Mouse (Mus musculus): ENCODE data around the gene Rarres1. TPM values are rescaled to one million over a fixed set of nuclear protein-coding genes. Genes with fewer than 3 reads are reported as not detected.

Gene Rarres1
- polyA plus RNA-seq, 1 experiment: not detected

- Histone ChIP-seq H3K4me3 (ENCODE audit: insufficient read depth, low read length) (no peak overlapping the region), H3K4me1 (ENCODE audit: control insufficient read depth, insufficient read depth, low read length) (no peaks in the 10 kb centered on the region), H3K27ac (ENCODE audit: insufficient read depth, low read depth, low read length) (no peak overlapping the region)
- TF ChIP-seq CTCF (IDR thresholded peaks at IDR 0.05; ENCODE audit: low read depth, low read length): no peak
- TF ChIP-seq POLR2A (IDR thresholded peaks at IDR 0.05; ENCODE audit: borderline replicate concordance, low read depth, low read length): no peak
These were observed 19.0 kb downstream of the Rarres1 start for GRCm38 (mm10) chr3:67496310-67496709.

DNA sequence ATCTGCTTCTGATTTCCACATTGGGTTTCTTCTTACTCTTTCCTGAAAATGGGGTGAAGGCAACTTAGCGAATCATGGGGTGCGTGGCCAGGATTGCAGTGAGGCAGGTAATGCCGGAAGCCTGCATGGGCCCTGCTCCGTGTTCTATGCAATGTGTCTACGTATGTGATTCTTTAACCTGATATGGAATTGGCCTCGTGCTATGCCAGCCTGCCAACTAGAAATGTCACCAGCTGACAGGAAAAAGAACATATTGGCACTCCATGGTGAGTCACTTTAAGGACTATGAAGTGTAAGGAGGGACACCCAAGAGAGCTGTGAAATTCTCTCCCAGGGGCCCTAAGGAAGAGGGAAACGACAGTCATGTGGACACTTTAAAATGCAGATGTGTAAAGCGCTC, 22.2 kb downstream of the Rarres1 start:
- H3K4me3 ChIP-seq (ENCODE audit: insufficient read depth, low read length): no peak overlapping the region

GRCm38 (mm10) chr3:67492086-67492869, 23.0 kb downstream of the Rarres1 start:
- Histone ChIP-seq H3K27ac (ENCODE audit: insufficient read depth, low read depth, low read length) (no peak overlapping the region), H3K4me3 (ENCODE audit: insufficient read depth, low read length) (no peak overlapping the region), H3K4me1 (ENCODE audit: control insufficient read depth, insufficient read depth, low read length) (no peaks in the 10 kb centered on the region)
- no peak for TF ChIP-seq CTCF (IDR thresholded peaks at IDR 0.05; ENCODE audit: low read depth, low read length)
- no peak for TF ChIP-seq POLR2A (IDR thresholded peaks at IDR 0.05; ENCODE audit: borderline replicate concordance, low read depth, low read length)

More for the DNA sequence above, 22.2 kb downstream of the Rarres1 start:
- H3K4me1 ChIP-seq (ENCODE audit: control insufficient read depth, insufficient read depth, low read length): no peaks in the 10 kb centered on the region
- no peak overlapping the region for H3K27ac ChIP-seq (ENCODE audit: insufficient read depth, low read depth, low read length)
- no peak for TF ChIP-seq CTCF (IDR thresholded peaks at IDR 0.05; ENCODE audit: low read depth, low read length)
- no peak for TF ChIP-seq POLR2A (IDR thresholded peaks at IDR 0.05; ENCODE audit: borderline replicate concordance, low read depth, low read length)

GRCm38 (mm10) chr3:67490156-67490555, 25.2 kb downstream of the Rarres1 start:
- Histone ChIP-seq H3K4me1 (ENCODE audit: control insufficient read depth, insufficient read depth, low read length) (no peaks in the 10 kb centered on the region), H3K4me3 (ENCODE audit: insufficient read depth, low read length) (no peak overlapping the region), H3K27ac (ENCODE audit: insufficient read depth, low read depth, low read length) (no peak overlapping the region)
- no peak for TF ChIP-seq CTCF (IDR thresholded peaks at IDR 0.05; ENCODE audit: low read depth, low read length)

- TF ChIP-seq CTCF (IDR thresholded peaks at IDR 0.05; ENCODE audit: low read depth, low read length) (no peak), POLR2A (IDR thresholded peaks at IDR 0.05; ENCODE audit: borderline replicate concordance, low read depth, low read length) (no peak)
- no peak overlapping the region for H3K4me3 ChIP-seq (ENCODE audit: insufficient read depth, low read length)
- H3K27ac ChIP-seq (ENCODE audit: insufficient read depth, low read depth, low read length): no peak overlapping the region
- no peaks in the 10 kb centered on the region for H3K4me1 ChIP-seq (ENCODE audit: control insufficient read depth, insufficient read depth, low read length)
These were observed 30.1 kb downstream of the Rarres1 start for GRCm38 (mm10) chr3:67485233-67485632.

DNA sequence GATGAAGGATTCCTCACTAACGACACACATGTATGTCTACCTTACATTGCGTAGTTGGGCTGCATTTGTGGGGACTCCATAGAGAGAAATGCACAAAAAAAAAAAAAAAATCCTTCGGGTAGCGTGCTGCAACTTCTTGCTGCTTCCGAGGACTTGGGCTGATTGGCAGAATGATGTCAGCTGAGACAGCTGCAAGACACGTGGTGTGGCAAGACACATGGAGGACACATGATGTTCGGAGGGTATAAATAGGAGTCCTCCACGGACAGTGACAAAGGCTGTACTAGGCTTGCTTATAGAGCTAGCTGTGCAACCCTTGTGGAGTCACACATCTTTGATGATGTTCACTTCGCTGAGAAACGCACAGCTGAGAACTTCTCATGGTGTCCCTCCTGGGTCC, 32.9 kb downstream of the Rarres1 start:
- TF ChIP-seq CTCF (IDR thresholded peaks at IDR 0.05; ENCODE audit: low read depth, low read length) (no peak), POLR2A (IDR thresholded peaks at IDR 0.05; ENCODE audit: borderline replicate concordance, low read depth, low read length) (no peak)
- H3K27ac ChIP-seq (ENCODE audit: insufficient read depth, low read depth, low read length): no peak overlapping the region
- no peak overlapping the region for H3K4me3 ChIP-seq (ENCODE audit: insufficient read depth, low read length)
- H3K4me1 ChIP-seq (ENCODE audit: control insufficient read depth, insufficient read depth, low read length): no peaks in the 10 kb centered on the region

GRCm38 (mm10) chr3:67479806-67480205, 35.5 kb downstream of the Rarres1 start:
- Histone ChIP-seq H3K4me1 (ENCODE audit: control insufficient read depth, insufficient read depth, low read length) (no peaks in the 10 kb centered on the region), H3K27ac (ENCODE audit: insufficient read depth, low read depth, low read length) (no peak overlapping the region), H3K4me3 (ENCODE audit: insufficient read depth, low read length) (no peak overlapping the region)
- TF ChIP-seq CTCF (IDR thresholded peaks at IDR 0.05; ENCODE audit: low read depth, low read length): no peak
- no peak for TF ChIP-seq POLR2A (IDR thresholded peaks at IDR 0.05; ENCODE audit: borderline replicate concordance, low read depth, low read length)

DNA sequence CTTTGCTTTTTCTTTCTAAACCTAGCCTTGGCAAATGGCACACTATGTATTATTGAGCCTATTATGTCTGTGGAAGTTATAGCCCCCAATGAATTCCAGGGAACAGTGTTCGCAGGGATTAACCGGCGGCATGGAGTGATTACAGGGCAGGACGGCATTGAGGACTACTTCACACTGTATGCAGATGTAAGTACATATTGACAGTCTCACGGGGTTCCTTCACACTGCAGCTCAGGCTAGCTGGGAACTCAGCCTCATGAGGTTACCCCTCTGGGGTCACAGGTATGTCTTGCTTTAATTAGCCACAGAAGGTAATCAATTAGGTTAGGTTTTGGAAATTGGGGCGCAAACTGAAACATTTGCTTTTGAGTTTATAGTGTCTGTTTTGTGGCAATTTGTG, 41.9 kb downstream of the Rarres1 start:
- Histone ChIP-seq H3K4me3 (ENCODE audit: insufficient read depth, low read length) (no peak overlapping the region), H3K4me1 (ENCODE audit: control insufficient read depth, insufficient read depth, low read length) (peaks cover 6% of the 10 kb centered on the region; the same call in 1 of the 2 replicates), H3K27ac (ENCODE audit: insufficient read depth, low read depth, low read length) (no peak overlapping the region)
- TF ChIP-seq POLR2A (IDR thresholded peaks at IDR 0.05; ENCODE audit: borderline replicate concordance, low read depth, low read length) (no peak), CTCF (IDR thresholded peaks at IDR 0.05; ENCODE audit: low read depth, low read length) (no peak)

GRCm38 (mm10) chr3:67471408-67472127, 43.8 kb downstream of the Rarres1 start:
- TF ChIP-seq CTCF (IDR thresholded peaks at IDR 0.05; ENCODE audit: low read depth, low read length) (no peak), POLR2A (IDR thresholded peaks at IDR 0.05; ENCODE audit: borderline replicate concordance, low read depth, low read length) (no peak)
- H3K27ac ChIP-seq (ENCODE audit: insufficient read depth, low read depth, low read length): no peak overlapping the region
- H3K4me3 ChIP-seq (ENCODE audit: insufficient read depth, low read length): no peak overlapping the region
- peaks cover 6% of the 10 kb centered on the region; the same call in 1 of the 2 replicates for H3K4me1 ChIP-seq (ENCODE audit: control insufficient read depth, insufficient read depth, low read length)

GRCm38 (mm10) chr3:67467281-67467680, 48.0 kb downstream of the Rarres1 start:
- Histone ChIP-seq H3K4me3 (ENCODE audit: insufficient read depth, low read length) (no peak overlapping the region), H3K27ac (ENCODE audit: insufficient read depth, low read depth, low read length) (no peak overlapping the region), H3K4me1 (ENCODE audit: control insufficient read depth, insufficient read depth, low read length) (peaks cover 12% of the 10 kb centered on the region)
- TF ChIP-seq POLR2A (IDR thresholded peaks at IDR 0.05; ENCODE audit: borderline replicate concordance, low read depth, low read length) (no peak), CTCF (IDR thresholded peaks at IDR 0.05; ENCODE audit: low read depth, low read length) (no peak)
